Mouse (Mus musculus): ENCODE measurements around the gene Tomm34. TPM values are rescaled to one million over a fixed set of nuclear protein-coding genes. Genes with fewer than 3 reads are reported as not detected.

The Tomm34 gene
- total RNA-seq (2012; rRNA removed) (26.8 and 30.0 TPM in 2 replicates), total RNA-seq (2014; rRNA removed) (25.6 and 26.5 TPM in 2 replicates), polyA plus RNA-seq (2012; ENCODE audit: insufficient read length, low read depth) (38.3 and 40.7 TPM in 2 replicates)

DNA sequence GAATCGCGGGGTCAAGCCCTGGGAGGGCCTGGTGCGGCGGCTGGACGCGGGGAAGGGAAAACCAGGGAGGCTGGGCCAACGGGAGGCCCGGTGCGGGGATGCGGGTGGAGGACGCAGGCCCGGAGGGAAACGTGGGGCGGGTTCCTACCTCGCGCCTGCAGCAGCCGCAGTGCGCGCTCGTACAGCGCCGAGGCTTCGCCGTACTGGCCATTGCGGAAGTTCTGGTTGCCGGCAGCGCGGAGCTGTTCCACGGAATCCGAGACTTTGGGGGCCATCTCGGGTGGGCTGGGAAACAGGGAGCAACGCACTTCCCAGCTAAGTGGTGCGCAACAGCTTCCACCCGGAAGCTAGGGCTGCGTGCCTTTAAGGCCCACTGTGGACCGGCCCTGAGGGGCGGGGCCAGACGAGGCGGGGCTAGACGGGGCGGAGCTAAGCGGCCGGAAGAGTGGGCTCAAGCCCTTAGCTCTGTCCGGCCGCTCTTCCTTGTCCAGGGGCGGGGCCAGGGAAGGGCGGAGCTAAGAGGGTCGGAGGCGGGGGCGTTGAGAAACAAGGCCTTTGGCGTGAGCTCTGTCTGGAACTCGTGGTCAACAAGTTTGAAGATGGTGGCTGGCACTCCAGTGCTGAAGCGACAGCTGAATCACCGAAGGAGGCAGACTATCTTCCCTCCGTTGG is at the start of gene Tomm34:
Tomm34 (minus strand) TSS at position 405 of the 672 bp plus-strand sequence.
- H3K27ac ChIP-seq (ENCODE audit: insufficient read depth, low read depth), result peak within 1 kb of the TSS; percentile 2; the same call in 1 of the 2 replicates
- H3K4me1 ChIP-seq (ENCODE audit: control insufficient read depth in 1 of 2, insufficient read depth in 2 of 2), result peaks cover 7 to 40% of the 10 kb centered on the region in 2 experiments; a peak in 3 of 4 replicates
- DNase-seq (ENCODE audit: extremely low read depth), result peak; percentile 94
- peaks cover 11 to 34% of the 10 kb centered on the region in 2 experiments for H3K36me3 ChIP-seq (replicated peaks in 1 of 2; ENCODE audit: control insufficient read depth in 1 of 2, insufficient read depth in 1 of 2, low read length in 1 of 2)
- TF ChIP-seq ZMIZ1 (IDR thresholded peaks at IDR 0.05; ENCODE audit: low read depth, low read length), result peak; percentile 95
- TF ChIP-seq JUN (IDR thresholded peaks at IDR 0.05; ENCODE audit: insufficient read depth, low read depth, low read length), result no peak
- peak; percentile 83 for TF ChIP-seq POLR2AphosphoS2 (IDR thresholded peaks at IDR 0.05; ENCODE audit: low read depth, low read length)
- 0 out of 2 replicates have a peak, but pooled peaks have one; percentile 13 for TF ChIP-seq MYC (IDR thresholded peaks at IDR 0.05; ENCODE audit: low read depth, low read length)
- no peak; the same call in 1 of the 2 replicates for TF ChIP-seq IRF4 (IDR thresholded peaks at IDR 0.05; ENCODE audit: low read depth, low read length)
- peak; percentile 94 for TF ChIP-seq SIN3A (IDR thresholded peaks at IDR 0.05; ENCODE audit: low read length)
- TF ChIP-seq CHD2 (IDR thresholded peaks at IDR 0.05; ENCODE audit: low read length), result no peak
- peak; percentile 94 for TF ChIP-seq TBP (conservative IDR thresholded peaks at IDR 0.05; ENCODE audit: low read depth, low read length)
- TF ChIP-seq CHD1 (IDR thresholded peaks at IDR 0.05; ENCODE audit: low read depth, low read length), result no peak
- TF ChIP-seq ETS1 (conservative IDR thresholded peaks at IDR 0.05; ENCODE audit: low read depth, low read length), result no peak
- no peak for TF ChIP-seq MAFK (IDR thresholded peaks at IDR 0.05; ENCODE audit: insufficient replicate concordance, low read length)
- no peak for TF ChIP-seq E2F4 (IDR thresholded peaks at IDR 0.05; ENCODE audit: insufficient replicate concordance, low read depth, low read length)
- TF ChIP-seq ZC3H11A (IDR thresholded peaks at IDR 0.05; ENCODE audit: low read depth, low read length), result no peak
- no peak for TF ChIP-seq PAX5 (IDR thresholded peaks at IDR 0.05; ENCODE audit: low read length)
- no peak for TF ChIP-seq EP300 (IDR thresholded peaks at IDR 0.05; ENCODE audit: low read length)
- peak; percentile 9; the same call in 1 of the 2 replicates for TF ChIP-seq NRF1 (IDR thresholded peaks at IDR 0.05; ENCODE audit: low read depth, low read length)
- TF ChIP-seq MXI1 (IDR thresholded peaks at IDR 0.05; ENCODE audit: low read depth, low read length), result peak; percentile 86
- no peak for TF ChIP-seq GABPA (IDR thresholded peaks at IDR 0.05; ENCODE audit: insufficient replicate concordance, low read depth, low read length)
- no peak for TF ChIP-seq BHLHE40 (IDR thresholded peaks at IDR 0.05; ENCODE audit: low read depth, low read length)
- TF ChIP-seq MAZ (IDR thresholded peaks at IDR 0.05; ENCODE audit: low read depth, low read length), result peak; percentile 42; the same call in 1 of the 2 replicates
- no peak for TF ChIP-seq JUND (conservative IDR thresholded peaks at IDR 0.05; ENCODE audit: low read depth, low read length)
- peak; percentile 97 for TF ChIP-seq POLR2A (IDR thresholded peaks at IDR 0.05; ENCODE audit: low read depth, low read length)
- TF ChIP-seq USF1 (IDR thresholded peaks at IDR 0.05; ENCODE audit: low read depth, low read length), result no peak
- peak; percentile 97 for TF ChIP-seq ELF1 (IDR thresholded peaks at IDR 0.05; ENCODE audit: low read depth, low read length)
- 0 out of 2 replicates have a peak, but pooled peaks have one; percentile 26 for TF ChIP-seq KAT2A (IDR thresholded peaks at IDR 0.05; ENCODE audit: insufficient replicate concordance, low read length)
- no peak; the same call in 1 of the 2 replicates for TF ChIP-seq UBTF (IDR thresholded peaks at IDR 0.05; ENCODE audit: low read depth, low read length)
- peak; percentile 98 for TF ChIP-seq NELFE (IDR thresholded peaks at IDR 0.05; ENCODE audit: low read depth, low read length)
- TF ChIP-seq ZKSCAN1 (IDR thresholded peaks at IDR 0.05; ENCODE audit: borderline replicate concordance, low read depth, low read length), result no peak
- peak; percentile 65 for TF ChIP-seq HCFC1 (IDR thresholded peaks at IDR 0.05; ENCODE audit: low read depth, low read length)
- peak; percentile 47; the same call in 1 of the 2 replicates for TF ChIP-seq TCF12 (IDR thresholded peaks at IDR 0.05; ENCODE audit: low read depth, low read length)
- TF ChIP-seq MAX (IDR thresholded peaks at IDR 0.05; ENCODE audit: low read length), result peak; percentile 91
- no peak for TF ChIP-seq RAD21 (IDR thresholded peaks at IDR 0.05; ENCODE audit: low read depth, low read length)
- no peak; the same call in 1 of the 2 replicates for TF ChIP-seq RCOR1 (conservative IDR thresholded peaks at IDR 0.05; ENCODE audit: low read depth, low read length)
- no peak for TF ChIP-seq ZNF384 (IDR thresholded peaks at IDR 0.05; ENCODE audit: low read depth, low read length)
- TF ChIP-seq USF2 (conservative IDR thresholded peaks at IDR 0.05; ENCODE audit: low read depth, low read length), result no peak
- no peak for TF ChIP-seq MEF2A (IDR thresholded peaks at IDR 0.05; ENCODE audit: borderline replicate concordance, low read depth, low read length)
- TF ChIP-seq CTCF (conservative IDR thresholded peaks at IDR 0.05 in 1 of 2, IDR thresholded peaks at IDR 0.05 in 1 of 2; ENCODE audit: low read depth in 2 of 2, low read length in 2 of 2), result no peak
- no peak for TF ChIP-seq SMC3 (IDR thresholded peaks at IDR 0.05; ENCODE audit: low read depth, low read length)
- H3K9ac ChIP-seq (ENCODE audit: insufficient read depth, low read depth), result peak within 1 kb of the TSS; percentile 65
- in situ Hi-C loops (cut with MboI; ENCODE audit: low pct_ligation_motif_present, low pct_unique_long_range_greater_than_20kb, low sequenced_read_pairs), result no loop called here
- peak within 1 kb of the TSS; percentile 93 for H3K4me2 ChIP-seq (ENCODE audit: insufficient read depth, low read depth, poor library complexity, severe bottlenecking)
- H3K4me3 ChIP-seq (replicated peaks in 1 of 3; ENCODE audit: low read depth in 2 of 3, low read length in 2 of 3, poor library complexity in 1 of 3), result peak within 1 kb of the TSS; percentile 87 to 94 (median 89)
- peaks cover 64% of the 10 kb centered on the region for H3K79me2 ChIP-seq (replicated peaks; ENCODE audit: control insufficient read depth, extremely low read depth, insufficient read depth, poor library complexity, severe bottlenecking)
- dilution Hi-C loops (cut with MboI; ENCODE audit: extremely low pct_ligation_motif_present, extremely low pct_unique_long_range_greater_than_20kb, low sequenced_read_pairs), result no loop called here
- H3K9me3 ChIP-seq (replicated peaks; ENCODE audit: low read length), result no peaks in the 10 kb centered on the region
- H3K27me3 ChIP-seq (replicated peaks), result no peaks in the 10 kb centered on the region
